Mouse (Mus musculus) layer of hippocampus, postnatal 36 days (tissue): Measurements from ENCODE around the gene Fbn1. TPM values are rescaled to one million over a fixed set of nuclear protein-coding genes. Genes with fewer than 3 reads are reported as not detected.

Source experiments
- DNase-seq, 2 experiments: peaks; one replicate each; pipeline ENCODE4 v3.0.0; 2022
- total RNA-seq, 2 experiments: library from RNA; stranded (reverse); gene quantifications; 2 replicates each; pipeline ENCODE4 v1.2.3; 2021

Gene Fbn1
- total RNA-seq, 2 experiments from 2014 or later, result 7.6 to 10.4 TPM

GRCm38 (mm10) chr2:125454781-125455180, 53.0 kb downstream of the Fbn1 start:
- no peak for DNase-seq

GRCm38 (mm10) chr2:125452369-125453097, 55.3 kb downstream of the Fbn1 start:
- no peak for DNase-seq

GRCm38 (mm10) chr2:125449361-125449760, 58.4 kb downstream of the Fbn1 start:
- no peak for DNase-seq

DNA sequence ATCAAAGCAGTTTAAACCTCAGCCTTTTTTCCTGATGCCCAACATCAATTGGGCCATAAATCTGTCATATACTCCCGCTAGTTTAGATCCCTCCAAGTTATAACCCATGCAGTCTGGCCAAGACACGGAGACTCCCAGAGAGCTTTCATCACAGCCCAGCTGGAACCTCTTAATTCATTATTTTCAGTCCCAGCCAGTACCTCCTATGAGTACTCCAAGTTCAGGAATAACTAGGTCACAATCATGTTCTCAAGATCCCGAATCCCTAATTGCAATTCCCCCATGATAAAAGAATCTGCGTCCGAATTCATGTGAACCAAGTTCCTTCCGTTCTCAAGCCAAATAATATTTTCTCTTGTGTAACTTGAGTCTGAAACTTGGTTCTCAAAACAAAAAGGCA, 58.9 kb downstream of the Fbn1 start:
- DNase-seq, result no peak

DNA sequence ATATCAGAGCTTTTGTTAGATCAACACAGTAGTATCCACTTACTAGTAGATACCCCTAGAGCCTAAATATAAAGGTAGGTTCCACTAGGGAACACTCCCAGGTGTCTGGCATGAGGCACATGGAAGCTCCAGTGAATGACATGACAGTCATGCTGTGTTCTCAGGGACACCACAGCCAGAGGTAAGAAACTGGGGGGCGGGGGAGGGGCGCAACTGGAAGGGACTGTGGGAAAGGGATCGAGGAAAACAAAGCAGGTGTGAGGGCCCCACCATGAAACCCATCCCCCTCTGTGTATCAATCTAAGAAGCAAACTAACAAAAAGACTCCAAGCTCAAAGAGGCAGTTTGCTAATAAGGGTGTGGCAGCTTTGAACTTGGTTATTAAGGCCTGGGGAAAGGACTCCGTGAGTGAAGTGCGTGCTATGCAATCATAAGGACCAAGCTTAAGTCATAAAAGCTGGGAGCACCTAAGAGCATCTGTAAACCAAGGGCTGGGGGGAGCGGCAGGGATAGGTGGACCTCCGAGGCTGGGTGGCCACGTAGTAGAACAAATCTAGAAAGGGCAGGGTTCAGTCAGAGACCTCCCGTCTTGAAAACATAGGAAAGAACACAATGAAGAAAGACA, 60.4 kb downstream of the Fbn1 start:
- DNase-seq, result no peak

DNA sequence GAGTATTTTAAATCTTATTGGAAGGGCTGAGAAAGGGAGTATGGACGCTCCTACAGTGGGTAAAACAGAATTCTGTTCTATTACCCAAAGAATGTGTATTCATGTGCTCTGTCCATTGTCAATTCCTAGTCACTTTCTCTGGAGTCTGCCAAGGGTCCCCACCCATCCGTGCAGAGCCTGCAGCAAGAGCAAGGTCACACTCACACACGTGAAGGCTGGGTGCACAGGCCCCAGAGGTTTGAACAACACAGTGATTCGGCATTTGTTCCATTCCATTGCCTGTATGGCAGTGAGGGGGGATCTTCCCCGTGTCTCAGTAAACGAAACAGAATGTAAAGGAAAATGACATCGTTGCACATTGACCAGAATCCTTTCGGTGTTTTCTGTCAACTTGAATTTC, 69.4 kb downstream of the Fbn1 start:
- DNase-seq, result no peak

DNA sequence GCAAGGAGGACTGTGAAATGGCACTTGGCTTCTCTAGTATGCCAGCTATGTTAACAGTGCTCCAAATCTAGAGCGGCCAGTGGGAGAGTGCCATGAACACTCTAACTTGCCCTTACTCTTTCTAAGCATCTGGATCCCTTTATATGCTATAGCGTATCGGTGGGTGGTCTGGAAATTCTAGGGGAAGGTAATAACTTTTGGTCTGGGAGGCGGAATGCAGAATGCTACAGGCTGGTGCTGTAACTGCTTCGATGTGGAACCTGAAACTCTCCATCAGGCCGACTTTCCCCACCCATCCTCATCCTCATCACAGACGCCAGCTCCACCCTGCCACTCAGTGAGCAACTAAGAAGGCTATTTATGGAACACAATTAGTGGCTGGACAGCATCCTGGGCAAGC, 71.6 kb downstream of the Fbn1 start:
- DNase-seq, result no peak

DNA sequence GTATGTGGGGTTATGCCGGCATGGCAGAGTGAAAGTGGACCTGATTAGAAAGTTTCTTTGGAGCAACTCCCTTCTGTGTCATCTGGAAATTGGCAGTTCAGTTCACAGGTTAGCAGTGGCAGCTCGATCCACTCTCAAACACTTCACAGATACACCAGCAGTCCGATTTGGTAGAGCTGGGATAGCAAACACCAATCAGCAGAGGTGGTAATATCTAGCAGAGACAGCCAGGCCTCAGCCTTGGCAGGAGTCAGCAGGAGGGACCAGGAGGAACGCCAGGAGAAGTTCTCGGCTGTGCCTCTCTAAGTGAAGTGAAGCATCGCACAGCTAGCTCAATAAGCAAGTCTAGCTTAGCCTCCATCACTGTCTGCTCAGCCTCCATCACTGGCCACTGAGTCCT, 74.3 kb downstream of the Fbn1 start:
- no peak for DNase-seq

DNA sequence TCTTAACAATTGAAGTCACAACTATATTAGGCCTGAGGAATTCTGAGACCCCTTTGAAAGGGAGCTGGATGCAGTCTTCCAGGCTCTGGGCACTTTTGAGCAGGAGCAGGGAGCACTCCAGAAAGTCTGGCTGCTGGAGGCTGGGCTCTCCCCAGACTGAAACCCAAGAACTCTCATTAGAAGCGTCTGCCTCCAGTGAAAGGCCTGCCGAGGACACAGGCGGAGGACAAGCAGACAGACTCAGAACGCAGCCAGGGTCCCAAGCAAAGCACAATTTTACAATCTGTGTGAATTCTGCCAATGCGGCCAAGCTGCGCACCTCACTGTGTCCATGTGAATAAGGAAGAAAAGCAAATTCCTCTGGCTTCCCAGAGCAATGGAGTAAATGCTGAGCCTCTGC, 76.3 kb downstream of the Fbn1 start:
- DNase-seq, result no peak

DNA sequence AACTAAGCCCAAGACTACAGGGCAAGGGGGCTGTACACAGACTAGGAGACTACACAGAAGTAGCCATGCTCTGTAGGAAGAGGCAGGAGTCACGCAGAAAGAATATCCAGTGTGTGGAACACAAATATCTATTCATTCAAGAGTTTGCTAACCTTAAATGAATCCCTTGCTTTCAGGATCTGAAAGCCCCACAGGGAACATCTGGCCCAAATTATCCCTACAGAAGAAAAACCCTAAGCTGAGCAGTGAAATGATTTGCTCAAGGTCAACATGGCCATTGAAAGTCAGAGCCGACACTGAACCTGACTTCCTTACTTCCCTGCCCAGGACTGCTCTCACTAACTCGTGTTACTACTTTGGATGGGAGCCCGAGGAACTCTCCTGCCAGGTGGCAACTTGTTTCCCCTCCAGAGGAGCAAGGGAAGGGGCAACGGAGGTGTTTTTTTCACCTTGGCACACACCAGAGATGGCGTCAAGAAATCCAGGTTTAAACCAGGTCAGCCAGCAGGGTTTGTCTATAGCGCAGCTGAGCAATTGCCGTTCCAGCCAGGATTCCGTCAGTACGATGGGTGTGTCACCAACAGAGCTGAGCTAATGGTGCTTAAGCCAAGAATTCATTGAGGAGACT, 78.9 kb downstream of the Fbn1 start:
- no peak for DNase-seq

- no peak for DNase-seq
These were observed 87.2 kb downstream of the Fbn1 start for GRCm38 (mm10) chr2:125420604-125421003.

- DNase-seq, result no peak
These were observed 88.1 kb downstream of the Fbn1 start for GRCm38 (mm10) chr2:125419681-125420080.

DNA sequence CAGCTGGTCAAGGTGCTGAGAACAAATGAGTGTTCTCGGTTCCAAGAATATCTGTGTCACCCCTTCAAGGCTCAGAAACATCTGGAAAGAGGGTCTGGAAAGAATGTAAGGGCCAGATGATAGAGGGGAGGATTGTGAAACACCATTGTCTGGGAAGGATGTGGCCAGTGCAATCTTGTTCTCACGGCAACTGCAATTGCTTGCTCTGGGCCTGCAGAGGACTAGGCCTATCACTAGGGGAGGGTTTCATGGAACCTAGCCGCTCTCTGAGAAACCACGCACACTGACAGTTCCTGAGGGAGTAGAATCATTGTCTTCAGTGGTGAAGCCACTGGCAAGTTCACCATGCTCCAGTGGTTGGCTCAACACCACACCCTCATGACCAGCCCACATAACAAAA, 89.2 kb downstream of the Fbn1 start:
- no peak for DNase-seq

DNA sequence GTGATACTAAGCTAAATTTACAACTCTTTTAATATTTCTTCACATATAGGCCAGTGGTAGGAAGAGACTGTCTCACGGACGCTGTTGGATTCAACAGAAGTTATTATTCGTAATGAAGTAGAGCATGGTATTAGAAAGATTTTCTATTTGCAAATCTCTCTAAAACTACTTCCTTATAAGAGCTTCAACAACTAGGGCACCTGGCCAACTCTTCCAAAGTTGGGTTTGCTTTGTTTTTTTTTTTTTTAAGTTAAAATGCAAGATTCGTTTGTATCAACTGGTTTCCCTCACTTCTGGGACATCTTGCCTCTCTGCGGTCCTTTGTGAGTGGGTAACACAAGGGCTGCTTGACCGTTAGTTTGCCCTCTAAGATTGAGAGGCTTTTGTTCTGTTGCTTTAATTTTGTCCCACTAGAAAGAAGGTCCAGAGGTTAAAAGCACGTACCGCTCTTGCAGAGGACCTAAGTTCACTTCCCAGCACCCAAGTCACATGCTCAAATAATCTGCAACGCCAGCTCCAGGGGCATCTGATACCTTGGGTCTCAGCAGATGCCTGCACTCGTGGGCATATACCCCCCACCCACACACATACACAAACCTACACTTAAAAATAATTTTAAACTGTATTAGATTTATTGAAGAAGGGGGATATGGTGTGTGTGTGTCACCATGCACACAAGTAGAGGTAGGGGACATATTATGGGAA, 91.1 kb downstream of the Fbn1 start:
- DNase-seq, result no peak

- DNase-seq, result no peak
These were observed 95.4 kb downstream of the Fbn1 start for GRCm38 (mm10) chr2:125412351-125412750.

GRCm38 (mm10) chr2:125411777-125412176, 96.0 kb downstream of the Fbn1 start:
- no peak for DNase-seq

GRCm38 (mm10) chr2:125404509-125405105, 103.2 kb downstream of the Fbn1 start:
- DNase-seq, result no peak

DNA sequence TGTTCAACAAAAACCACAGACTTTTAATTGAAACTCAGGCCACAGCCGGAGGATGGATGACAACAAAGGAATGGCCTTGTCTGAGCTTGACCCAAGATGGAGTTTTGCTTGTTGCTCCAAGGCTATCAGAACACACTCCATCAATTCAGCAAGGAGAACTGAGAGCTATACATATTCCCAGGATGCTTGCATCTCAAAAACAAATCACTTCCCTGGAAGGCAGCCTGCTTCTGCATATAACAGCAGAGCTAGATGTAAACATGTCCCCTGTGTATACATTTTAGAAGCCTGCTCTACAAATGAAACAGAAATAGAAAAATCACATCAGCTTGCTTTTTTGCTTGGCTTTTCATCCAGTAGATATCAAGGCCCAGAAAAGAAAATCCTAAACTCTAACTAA, 105.5 kb downstream of the Fbn1 start:
- DNase-seq, result no peak

DNA sequence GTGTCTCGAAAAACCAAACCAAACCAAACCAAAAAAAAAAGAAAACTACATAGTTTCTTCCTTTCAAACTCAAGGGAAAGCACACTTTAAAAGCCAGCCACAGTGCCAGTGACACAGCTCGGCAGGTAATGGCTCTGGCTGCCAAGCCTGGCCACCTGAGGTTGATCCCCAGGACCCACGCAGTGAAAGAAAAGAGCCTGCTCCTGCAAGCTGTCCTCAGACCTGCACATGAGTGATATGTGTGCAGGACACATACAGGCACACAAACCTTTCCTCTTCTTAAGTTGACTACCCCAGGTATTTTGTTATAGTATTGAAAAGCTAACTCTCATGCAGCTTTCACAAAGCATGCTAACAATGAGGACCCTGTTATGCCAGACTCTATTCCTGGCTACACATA, 107.7 kb downstream of the Fbn1 start:
- DNase-seq, result no peak

DNA sequence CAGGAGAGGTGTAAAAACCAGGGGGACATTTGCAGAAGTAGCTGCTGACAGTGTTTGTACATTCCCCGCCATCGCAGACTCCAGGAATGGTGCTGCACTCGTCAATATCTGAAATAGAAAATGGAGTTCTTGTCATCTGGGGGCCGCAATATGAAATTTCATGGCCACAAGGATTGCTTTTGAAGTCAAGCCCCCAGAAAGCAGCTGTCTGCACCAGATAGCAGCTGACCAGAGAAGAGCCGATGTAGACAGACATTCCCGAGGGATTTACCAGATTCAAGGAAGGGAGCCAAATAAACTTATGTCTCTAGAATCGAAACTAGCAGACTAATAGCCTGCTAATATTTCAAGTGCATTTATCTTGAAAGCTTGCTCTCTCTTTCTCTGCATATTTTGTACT, 110.0 kb downstream of the Fbn1 start:
- no peak for DNase-seq

GRCm38 (mm10) chr2:125394428-125395101, 113.2 kb downstream of the Fbn1 start:
- DNase-seq, result no peak

- no peak for DNase-seq
These were observed 116.2 kb downstream of the Fbn1 start for GRCm38 (mm10) chr2:125391582-125391981.
